Mouse (Mus musculus): ENCODE results near the gene Klrk1. TPM values are rescaled to one million over a fixed set of nuclear protein-coding genes. Genes with fewer than 3 reads are reported as not detected.
"Not testable (repeated sequence)": the region's sequence is repeated elsewhere in the genome, so short reads cannot be mapped to it uniquely, and the experiment has no call there.

Klrk1 gene
- total RNA-seq (2022), result 1 to 10 TPM in 2 of 4 experiments, under 1 TPM in 2; 0.31 to 1.6 (median 1.0) TPM

GRCm38 (mm10) chr6:129623735-129624134 lies at the start of gene Klrk1:
TSS of gene Klrk1 (minus strand) at chr6:129623864.
- no peak for DNase-seq

GRCm38 (mm10) chr6:129661301-129661700 lies 37.6 kb upstream of the Klrk1 start:
- not testable (repeated sequence) for DNase-seq

- DNase-seq, result not testable (repeated sequence)
Observed at GRCm38 (mm10) chr6:129660589-129660988, 36.9 kb upstream of the Klrk1 start, which contains the start of gene Klrc2. TSS of gene Klrc2 (minus strand) at chr6:129660689.

- DNase-seq, result not testable (repeated sequence)
Observed at GRCm38 (mm10) chr6:129644054-129644453, 20.4 kb upstream of the Klrk1 start.

GRCm38 (mm10) chr6:129643237-129643636 lies 19.6 kb upstream of the Klrk1 start, which contains the start of gene Klrc3:
TSS of gene Klrc3 (minus strand) at chr6:129643337.
- not testable (repeated sequence) for DNase-seq

GRCm38 (mm10) chr6:129631046-129631445 lies 7.4 kb upstream of the Klrk1 start:
- DNase-seq, result not testable (repeated sequence)

GRCm38 (mm10) chr6:129608372-129608771 lies 15.3 kb downstream of the Klrk1 start:
- no peak for DNase-seq

- DNase-seq, result no peak
Observed at GRCm38 (mm10) chr6:129591508-129591907, 32.2 kb downstream of the Klrk1 start, which contains the start of gene Klrd1. TSS of gene Klrd1 (plus strand) at chr6:129591782.

GRCm38 (mm10) chr6:129583014-129583413 lies 40.6 kb downstream of the Klrk1 start:
- DNase-seq, result no peak

- no peak for DNase-seq
Observed at GRCm38 (mm10) chr6:129581896-129582295, 41.8 kb downstream of the Klrk1 start.

- DNase-seq, result no peak
Observed at GRCm38 (mm10) chr6:129581274-129581673, 42.4 kb downstream of the Klrk1 start.

- no peak for DNase-seq
Observed at GRCm38 (mm10) chr6:129577605-129578004, 46.1 kb downstream of the Klrk1 start, which contains the start of gene Klre1. TSS of gene Klre1 (plus strand) at chr6:129577905.

- DNase-seq, result no peak
Observed at GRCm38 (mm10) chr6:129575315-129575714, 48.3 kb downstream of the Klrk1 start.

- no peak for DNase-seq
Observed at GRCm38 (mm10) chr6:129565257-129565656, 58.4 kb downstream of the Klrk1 start.

Other genes starting within 250 kb of the Klrk1 start
- under 1 TPM in 2 of 4 experiments, not detected in 2; 0.52 to 0.70 TPM for gene Clec12b, start 238.0 kb downstream of the Klrk1 start, total RNA-seq (2022)
- 1 to 10 TPM; 1.3 to 2.6 (median 2.2) TPM for gene Clec1b, start 226.6 kb downstream of the Klrk1 start, total RNA-seq (2022)
- gene Clec9a, start 215.0 kb downstream of the Klrk1 start, total RNA-seq (2022), result 1 to 10 TPM in 2 of 4 experiments, under 1 TPM in 2; 0.24 to 2.7 (median 1.2) TPM
- gene Clec1a, start 171.9 kb downstream of the Klrk1 start, total RNA-seq (2022), result 1 to 10 TPM; 4.9 to 9.2 (median 7.6) TPM
- under 1 TPM in 3 of 4 experiments, not detected in 1; 0.23 to 0.27 (median 0.24) TPM for gene Olr1, start 116.7 kb downstream of the Klrk1 start, total RNA-seq (2022)
- not detected for gene Tmem52b, start 111.3 kb downstream of the Klrk1 start, total RNA-seq (2022)
- 100 to 1,000 TPM; 264 to 374 (median 322) TPM for gene Gabarapl1, start 90.7 kb downstream of the Klrk1 start, total RNA-seq (2022)
- gene Klre1, start 46.0 kb downstream of the Klrk1 start, total RNA-seq (2022), result under 1 TPM in 2 of 4 experiments, not detected in 2; 0.22 to 0.44 TPM
- under 1 TPM in 3 of 4 experiments, not detected in 1; 0.46 to 0.68 (median 0.67) TPM for gene Klrd1, start 32.1 kb downstream of the Klrk1 start, total RNA-seq (2022)
- gene Klrc3, start 19.5 kb upstream of the Klrk1 start, total RNA-seq (2022), result not detected
- gene Klrc2, start 36.8 kb upstream of the Klrk1 start, total RNA-seq (2022), result under 1 TPM in 1 of 4 experiments, not detected in 3; 0.31 TPM
- under 1 TPM; 0.14 to 0.49 (median 0.25) TPM for gene Klrc1, start 55.1 kb upstream of the Klrk1 start, total RNA-seq (2022)
- gene Klri1, start 93.3 kb upstream of the Klrk1 start, total RNA-seq (2022), result not detected
- gene Klri2, start 116.6 kb upstream of the Klrk1 start, total RNA-seq (2022), result under 1 TPM; 0.08 to 0.24 (median 0.16) TPM
- not detected for gene Gm156, start 160.4 kb upstream of the Klrk1 start, total RNA-seq (2022)
- gene Gm17631, start 238.8 kb upstream of the Klrk1 start, total RNA-seq (2022), result not detected

All from adrenal gland, adult 8-10 months (tissue).